Mouse (Mus musculus): Measurements from ENCODE around the gene Pcyox1.
"Not testable (repeated sequence)": the region's sequence is repeated elsewhere in the genome, so short reads cannot be mapped to it uniquely, and the experiment has no call there.

Pcyox1 gene

DNA sequence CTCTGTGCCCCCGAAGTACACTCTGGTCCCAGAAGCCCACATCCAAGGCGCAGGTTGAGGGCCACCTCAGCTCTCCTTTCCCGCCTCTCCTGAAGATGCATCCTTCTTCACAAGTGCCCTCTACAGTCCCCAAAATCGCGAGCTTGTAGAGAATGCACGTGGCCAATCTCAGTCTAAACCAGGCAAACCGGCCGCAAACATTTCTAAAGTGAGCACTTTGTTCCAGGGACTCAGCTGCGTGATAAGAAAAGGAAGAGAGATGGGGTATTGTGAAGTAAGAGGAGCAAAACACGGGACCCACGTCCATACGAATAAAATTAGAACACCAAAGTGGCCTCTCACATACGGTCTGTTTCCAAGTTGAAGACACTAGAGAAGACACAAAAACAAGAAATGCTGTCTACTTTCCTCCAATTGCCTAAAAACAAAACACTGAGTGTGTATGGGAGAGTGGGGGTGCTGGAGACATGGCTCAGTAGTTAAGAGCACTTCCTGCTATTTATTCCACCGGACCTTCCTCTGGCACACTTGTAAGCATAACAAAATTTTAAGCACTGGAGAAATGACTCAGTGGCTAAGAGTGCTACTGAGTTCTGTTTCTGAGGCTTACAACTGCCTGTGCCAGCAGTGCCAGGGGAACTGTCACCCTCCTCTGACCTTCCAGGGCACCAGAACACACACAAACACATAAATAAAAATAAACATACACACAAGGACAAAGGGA lies 465 bp upstream of the Pcyox1 start:
- DNase-seq (ENCODE audit: low spot score in 2 of 2), result no peak

DNA sequence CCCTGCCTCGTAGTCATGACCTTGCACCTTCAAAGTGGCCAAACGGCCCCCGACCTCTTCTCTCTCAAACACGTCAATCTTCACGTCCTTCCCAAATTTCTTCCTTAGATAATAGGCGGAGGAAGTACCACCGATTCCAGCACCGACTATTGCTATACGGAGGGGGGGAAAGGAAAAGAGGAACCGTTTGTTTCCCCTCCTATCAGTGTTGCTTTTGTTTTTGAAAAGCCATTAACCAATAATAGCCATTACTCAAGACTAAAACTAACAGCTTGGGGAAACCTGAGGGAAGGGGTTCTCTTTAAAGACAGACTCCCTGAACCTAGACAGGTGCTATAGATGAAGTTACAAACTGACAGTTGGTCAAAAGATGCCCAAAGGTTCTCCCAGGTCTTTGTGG lies 985 bp downstream of the Pcyox1 start:
- no peak for DNase-seq (ENCODE audit: low spot score in 2 of 2)

DNA sequence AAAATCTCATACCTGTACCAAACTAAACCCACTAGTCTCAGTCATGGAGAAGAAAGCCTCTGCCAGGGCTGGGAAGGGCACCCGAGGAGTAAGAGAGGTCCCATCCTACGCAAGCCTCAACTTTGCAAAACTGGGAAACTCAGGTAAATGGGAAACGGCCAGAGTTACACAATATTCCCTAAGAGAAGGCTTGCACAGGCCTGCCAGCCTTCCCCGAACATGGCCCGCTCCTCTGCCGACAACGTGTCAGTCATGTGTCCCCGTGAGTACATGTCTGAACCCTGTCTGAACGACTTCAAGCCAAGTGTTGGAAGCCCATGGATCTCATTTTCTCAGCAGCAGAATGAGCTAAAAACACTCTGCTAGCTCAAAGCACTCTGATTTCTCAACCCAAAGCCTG lies 1.9 kb downstream of the Pcyox1 start:
- DNase-seq (ENCODE audit: low spot score in 2 of 2), result no peak

DNA sequence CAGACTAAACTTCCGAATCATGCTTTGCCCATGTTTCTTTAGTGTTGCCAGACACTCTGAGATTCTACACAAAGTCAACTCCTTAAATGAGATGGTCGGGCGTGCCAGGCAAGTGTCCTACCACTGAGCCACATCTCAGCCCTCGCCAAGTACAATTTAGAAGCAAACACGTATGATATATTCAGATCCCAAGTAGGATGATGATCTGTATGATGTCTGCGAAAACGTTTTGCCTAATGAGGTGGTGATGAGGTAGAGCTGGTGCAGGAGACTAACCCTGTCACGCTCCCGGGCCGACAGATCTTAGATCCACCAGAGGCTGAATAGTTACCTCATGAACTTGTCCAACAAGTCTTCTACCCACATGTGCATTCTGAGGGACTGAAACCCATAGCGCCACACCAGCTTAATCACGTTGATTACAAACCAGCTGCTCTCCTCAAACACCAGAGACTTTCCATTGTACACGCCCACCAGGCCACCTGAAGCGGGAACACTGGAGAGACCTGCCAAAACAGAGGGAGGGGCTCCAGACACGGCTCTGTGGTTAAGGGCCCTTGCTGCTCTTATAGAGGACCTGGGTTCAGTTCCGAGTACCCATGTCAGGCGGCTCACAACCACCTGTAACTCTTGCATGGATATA lies 2.8 kb downstream of the Pcyox1 start:
- no peak for DNase-seq (ENCODE audit: low spot score in 2 of 2)

DNA sequence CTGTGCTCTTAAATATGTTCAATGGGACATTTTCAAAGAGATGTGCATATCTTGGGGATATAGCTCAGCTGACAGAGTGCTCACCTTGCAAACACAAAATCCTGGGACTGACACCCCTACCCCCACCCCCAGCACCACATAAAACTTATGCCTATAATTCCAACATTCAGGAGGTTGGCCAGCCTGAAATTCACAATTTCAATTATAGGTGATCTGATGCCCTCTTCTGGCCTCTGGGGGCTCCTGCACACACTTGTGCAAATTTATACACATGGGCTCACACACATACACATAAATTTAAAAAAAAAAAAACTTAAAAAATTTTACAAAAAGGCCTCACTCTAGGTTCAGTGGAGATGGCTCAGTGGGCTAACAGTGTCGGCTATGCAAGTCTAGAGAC lies 3.8 kb downstream of the Pcyox1 start:
- no peak for DNase-seq (ENCODE audit: low spot score in 2 of 2)

DNA sequence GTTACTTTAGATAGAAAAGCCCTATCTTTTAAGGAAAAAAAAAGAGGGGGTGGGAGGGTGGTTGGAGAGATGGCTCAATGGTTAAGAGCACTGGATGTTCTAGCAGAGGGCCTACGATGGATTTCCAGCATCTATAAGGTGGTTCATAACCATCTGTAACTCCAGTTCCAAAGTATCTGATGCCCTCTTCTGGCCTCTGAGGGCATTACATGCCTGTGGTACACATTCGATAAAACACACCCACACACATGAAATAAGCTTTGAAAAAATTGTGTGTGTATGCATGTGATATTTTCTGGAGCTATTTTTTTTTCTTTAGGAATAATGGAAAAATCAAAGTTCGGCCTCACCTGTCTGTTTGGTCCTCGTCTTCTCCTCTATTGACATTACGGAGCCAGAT lies 5.6 kb downstream of the Pcyox1 start:
- DNase-seq (ENCODE audit: low spot score in 2 of 2), result no peak

DNA sequence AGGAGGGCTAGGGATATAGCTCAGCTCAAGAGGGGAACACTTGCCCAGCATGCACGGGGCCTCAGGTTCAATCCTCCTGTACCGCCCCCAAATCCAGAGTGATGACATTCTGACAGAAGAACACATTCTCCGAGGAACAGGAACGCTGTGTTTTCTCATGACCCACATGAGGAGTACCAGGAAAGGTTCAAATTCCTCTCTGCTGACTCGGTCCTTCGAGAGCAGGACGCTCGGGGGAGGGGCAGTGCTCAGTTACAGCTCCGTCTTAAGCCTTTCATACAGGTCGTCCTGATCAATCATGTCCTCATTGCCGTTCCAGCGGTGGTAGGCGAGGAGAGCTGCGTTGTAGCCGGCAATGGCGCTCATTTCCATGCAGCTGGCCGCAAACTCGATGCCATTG lies 8.5 kb downstream of the Pcyox1 start:
- no peak for DNase-seq (ENCODE audit: low spot score in 2 of 2)

DNA sequence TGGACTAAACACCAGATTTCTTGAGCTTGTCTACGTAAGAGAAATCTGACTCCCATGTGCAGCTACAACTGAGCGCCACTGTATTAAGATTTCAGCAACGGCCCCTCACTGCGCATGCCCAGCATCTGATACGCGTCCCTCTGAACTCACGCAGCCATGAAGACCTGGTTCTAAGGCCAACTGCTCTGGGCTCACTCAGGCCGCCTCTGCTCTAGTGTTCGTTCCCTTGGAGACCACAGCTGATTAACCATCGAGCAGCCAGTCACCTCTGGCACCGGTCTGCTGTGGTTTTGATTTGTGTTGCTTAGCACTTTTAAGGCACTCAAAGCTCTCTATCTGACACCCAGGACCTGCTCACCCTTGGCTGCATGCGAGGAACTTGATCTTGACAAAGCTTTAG lies 9.6 kb downstream of the Pcyox1 start:
- no peak for DNase-seq (ENCODE audit: low spot score in 2 of 2)

DNA sequence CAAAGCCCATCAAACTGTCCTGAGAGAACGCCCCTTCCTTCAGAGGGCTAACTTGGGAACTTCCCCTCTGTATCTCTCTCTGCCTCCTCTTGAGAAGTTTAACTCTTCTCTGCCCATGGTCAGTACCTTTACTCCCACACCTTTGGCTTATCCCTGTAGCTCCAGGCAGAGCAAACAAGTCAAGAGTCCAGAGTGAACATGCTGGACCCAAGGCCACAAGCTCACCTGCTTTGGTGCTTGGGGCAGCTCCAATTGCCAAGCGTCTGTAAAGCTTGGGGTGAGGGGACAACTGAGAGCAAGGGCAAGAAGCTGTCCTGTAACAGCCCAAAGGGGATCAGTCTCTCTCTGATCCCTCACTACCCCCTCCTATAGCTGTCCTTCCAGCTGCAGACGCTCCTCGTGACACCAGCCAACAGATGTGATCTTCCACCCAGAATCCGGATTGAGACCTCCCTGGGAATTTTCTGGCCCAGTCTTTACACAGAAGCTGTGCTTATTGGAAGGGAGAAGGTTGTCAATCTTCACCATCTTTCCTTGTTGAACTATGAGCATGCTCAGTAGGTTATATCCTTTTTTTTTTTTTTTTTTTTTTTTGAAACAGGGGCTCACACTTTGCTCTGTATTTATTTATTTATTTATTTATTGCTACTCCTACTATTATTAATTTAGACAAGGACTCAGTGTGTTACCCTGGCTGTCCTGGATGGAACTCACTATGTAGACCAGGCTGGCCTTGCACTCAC lies 11.4 kb downstream of the Pcyox1 start:
- DNase-seq (ENCODE audit: low spot score in 2 of 2), result no peak

DNA sequence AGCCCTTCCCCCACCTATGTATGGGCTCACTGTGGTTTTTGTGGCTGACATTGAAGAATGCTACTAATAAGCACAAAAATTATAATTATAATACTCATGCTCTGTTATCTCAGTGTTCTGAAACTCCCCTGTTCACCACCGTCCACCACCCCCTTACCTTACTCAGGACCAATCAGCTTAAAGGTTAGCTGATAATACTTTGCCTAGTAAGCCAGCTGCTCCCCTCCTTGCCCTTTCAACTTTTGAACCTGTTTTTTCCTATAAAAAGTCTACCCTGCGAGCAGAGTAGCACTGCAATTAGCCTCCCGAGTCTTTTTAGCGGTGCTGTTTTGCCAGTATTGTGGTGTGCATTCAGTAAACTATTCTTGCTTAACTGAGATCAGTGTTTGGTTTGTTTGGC lies 12.3 kb downstream of the Pcyox1 start:
- DNase-seq (ENCODE audit: low spot score in 2 of 2), result no peak

DNA sequence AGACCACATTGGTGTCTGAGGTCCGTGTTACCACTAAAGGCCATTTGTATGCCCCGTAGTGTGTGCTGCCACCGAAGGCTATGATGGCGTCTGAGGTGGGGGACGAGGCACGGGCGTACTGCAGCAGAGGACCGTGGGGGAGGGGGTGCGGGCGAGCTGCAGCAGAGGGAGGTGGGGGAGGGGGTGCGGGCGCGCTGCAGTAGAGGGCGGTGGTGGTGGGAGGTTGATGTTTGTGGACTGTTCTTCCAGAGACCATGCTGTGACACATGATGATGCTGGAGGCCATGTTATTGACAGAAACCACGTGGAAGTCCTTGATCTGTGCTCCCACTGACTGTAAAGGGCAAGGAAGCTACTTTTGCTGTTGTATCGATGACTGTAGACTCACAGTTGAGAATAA lies 13.6 kb downstream of the Pcyox1 start:
- DNase-seq (ENCODE audit: low spot score in 2 of 2), result no peak

DNA sequence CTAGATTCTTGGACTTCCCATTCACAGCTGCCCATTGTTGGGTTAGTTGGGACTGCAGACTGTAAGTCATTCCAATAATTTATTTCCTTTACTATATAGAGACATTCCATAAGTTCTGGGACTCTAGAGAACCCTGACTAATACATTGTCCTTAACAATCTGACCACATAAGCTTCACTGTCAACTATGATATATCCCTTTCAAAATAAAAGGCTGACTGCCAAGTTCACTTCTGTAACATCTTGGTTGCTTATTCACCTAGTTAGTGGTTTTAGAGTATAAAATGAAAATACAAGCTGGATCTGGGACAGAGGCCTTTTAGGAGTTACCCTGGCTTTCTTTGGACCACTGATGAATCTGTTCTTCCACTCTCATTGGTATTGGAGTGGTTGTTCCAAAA lies 14.4 kb downstream of the Pcyox1 start:
- no peak for DNase-seq (ENCODE audit: low spot score in 2 of 2)

DNA sequence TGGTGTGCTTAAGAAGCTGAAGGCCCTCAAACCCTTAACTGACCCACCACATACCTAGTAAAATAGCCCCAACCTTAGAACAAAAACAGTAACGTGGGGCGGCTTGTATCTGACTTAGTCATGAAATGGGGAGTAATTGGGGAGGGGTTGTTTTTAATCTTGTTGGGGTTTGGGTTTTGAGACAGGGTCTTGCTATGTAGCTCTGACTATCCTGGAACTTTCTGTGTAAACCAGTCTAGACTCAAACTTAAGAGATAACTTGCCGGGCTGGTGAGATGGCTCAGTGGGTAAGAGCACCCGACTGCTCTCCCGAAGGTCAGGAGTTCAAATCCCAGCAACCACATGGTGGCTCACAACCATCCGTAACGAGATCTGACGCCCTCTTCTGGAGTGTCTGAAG lies 16.8 kb downstream of the Pcyox1 start:
- DNase-seq (ENCODE audit: low spot score in 2 of 2), result not testable (repeated sequence)

DNA sequence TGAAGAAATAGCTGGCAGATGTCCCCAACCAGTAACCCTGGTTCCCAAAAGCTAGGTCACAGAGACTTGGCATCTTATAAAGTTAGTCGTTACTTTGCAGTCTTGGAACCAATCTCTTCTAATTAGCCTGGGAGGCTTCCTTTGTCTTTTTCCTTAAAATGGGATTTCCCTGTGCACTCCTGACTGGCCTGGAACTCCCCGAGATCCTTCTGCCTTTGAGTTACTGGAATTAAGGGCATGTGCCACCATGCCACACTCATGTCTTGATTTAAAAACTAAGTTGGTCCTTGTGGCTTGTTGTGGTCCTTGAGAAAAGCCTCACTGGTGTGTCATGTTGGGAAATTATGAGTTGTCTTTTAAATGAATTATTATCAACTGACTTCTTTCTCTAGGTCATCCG lies 18.6 kb downstream of the Pcyox1 start:
- no peak for DNase-seq (ENCODE audit: low spot score in 2 of 2)

DNA sequence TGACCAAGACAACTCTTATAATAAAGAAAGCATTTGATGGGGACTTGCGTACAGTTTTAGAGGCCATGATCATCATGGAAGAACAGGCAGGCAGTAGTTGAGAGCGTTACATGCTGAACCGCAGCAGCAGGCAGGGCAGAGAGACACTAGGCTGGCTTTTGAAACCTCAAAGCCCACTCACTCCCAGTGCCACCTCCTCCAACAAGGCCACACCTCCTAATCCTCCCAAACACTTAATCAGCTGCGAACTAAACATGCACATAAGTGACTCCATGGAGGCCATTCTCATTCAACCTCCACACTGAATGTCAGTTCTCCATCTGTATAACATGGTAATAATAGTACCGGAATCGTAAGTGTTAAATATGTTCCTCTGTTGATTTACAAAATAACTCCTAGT lies 23.4 kb downstream of the Pcyox1 start:
- no peak for DNase-seq (ENCODE audit: low spot score in 2 of 2)

DNA sequence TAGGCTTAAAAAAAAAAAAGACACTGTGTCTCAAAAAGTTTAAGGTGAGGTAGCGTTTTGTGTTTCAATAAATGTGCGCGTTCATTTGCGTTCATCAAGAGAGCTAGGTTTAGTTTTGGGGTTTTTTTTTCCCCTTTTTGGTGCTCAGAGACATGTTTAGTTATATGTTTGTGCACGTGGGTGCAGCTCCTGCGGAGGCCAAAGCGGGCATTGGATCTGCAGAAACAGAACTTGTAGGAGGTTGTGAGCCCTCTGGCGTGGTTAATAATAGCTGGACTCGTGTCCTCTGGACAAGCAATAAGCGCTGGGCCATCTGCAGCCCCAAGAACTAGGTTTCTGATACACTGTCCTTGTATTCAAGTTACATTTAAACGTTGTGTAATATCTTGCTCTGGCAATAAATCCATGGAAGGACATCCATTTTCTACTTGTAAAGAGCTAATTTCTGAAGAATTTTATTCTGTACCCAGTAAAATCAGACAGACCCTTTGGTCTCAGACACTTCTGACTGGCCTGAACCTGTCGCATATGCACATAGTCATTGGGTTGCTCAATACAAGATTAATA lies 24.9 kb downstream of the Pcyox1 start:
- DNase-seq (ENCODE audit: low spot score in 2 of 2), result peak in 1 of 2 experiments; percentile 43

DNA sequence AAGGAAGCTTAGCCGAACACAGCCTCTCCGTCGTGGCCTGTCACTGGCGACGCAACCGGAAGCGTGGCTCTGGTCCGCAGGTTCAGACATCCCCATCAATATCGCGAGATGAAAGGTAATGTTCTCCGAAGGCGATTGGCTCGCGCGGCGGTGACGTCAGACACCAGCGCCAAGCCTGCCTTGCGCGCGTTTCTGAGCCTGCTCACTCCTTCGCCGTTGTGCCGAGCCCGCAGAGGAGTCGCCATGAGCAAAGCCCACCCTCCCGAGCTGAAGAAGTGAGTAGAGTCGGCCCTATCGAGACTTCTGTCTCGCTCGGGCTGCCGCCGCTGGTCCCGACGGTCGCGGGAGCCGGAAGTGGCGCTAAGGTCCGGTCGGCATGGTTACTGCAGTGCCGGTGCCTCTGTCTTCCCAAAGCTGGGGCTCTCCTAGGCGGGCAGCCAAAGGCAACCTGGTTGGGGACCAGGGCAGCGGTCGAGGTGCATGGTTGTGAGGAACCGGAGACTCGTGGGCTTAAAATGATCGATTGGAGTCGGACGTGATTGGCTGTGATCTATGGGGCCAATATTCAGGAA lies 25.5 kb downstream of the Pcyox1 start:
- peak; percentile 98 to 99 for DNase-seq (ENCODE audit: low spot score in 2 of 2)

DNA sequence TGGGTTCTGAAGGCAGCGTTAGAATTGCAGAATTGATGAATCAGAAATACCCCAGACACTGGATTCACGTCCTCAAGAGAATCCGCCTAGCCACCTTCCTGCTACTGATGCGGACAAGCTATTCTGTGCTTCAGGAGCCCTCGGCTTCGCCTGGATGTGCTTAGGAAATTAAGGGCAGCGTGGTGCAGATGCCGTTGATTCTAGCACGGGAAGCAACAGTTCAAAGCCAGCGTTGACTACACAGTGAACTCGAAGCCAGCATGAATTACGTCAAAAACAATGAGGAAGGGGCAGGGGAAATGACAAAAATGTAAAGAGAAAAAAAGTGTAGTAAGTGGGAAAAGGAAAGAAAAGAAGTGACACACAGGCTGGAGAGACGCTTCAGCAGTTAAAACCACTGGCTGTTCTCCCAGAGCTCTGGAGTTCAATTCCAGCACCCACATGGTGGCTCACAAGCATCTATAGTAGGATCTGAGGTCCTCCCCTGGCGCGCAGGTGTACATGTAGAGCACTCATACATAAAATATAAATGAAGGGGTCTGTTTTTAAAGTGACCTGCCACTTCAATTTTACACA lies 26.1 kb downstream of the Pcyox1 start, which contains the start of gene Snrpg:
Snrpg (plus strand) TSS at position 541 of the 576 bp plus-strand sequence.
- DNase-seq (ENCODE audit: low spot score in 2 of 2), result peak in 1 of 2 experiments; percentile 41

DNA sequence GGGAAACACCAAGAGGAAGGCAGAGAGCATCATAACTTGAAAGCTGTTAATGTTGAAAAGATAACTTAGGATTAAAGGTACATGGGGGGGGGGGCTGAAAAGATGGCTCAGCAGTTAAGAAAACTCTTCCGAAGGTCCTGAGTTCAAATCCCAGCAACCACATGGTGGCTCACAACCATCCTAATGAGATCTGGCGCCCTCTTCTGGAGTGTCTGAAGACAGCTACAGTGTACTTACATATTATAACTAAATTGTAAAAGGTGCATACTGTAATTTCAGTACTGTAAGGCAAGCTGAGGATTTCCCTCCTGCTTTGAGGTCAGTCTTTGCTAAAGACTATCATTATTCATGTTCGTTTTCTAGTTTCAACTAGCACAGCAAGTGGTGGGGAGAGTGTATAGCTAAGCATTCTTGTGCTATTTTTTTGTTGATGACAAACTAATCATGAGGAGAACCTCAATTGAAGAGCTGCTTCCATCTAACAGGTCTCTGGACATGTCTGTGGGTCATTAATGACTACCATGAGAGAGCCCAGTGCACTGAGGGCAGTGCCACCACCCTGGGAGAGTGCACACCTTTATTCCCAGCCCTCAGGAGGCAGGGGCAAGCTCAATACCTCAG lies 26.8 kb downstream of the Pcyox1 start:
- no peak for DNase-seq (ENCODE audit: low spot score in 2 of 2)

DNA sequence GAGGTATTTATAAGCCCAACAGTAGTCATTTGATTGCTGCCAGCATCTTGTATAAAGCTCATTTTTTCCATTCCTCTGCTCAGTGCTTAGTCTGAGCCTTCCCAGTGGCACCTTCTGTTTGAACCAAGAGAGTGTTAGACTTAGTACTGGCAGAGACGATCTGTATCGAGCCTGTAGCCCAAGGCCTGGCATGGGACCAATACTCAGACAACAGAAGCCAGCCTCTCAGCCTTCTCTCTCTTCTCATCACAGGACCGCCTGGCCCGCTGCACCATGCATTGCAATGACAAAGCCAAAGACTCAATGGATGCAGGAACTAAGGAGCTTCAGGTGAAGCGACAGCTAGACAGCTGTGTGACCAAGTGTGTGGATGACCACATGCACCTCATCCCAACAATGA lies 28.5 kb downstream of the Pcyox1 start:
- peak; percentile 57 to 62 for DNase-seq (ENCODE audit: low spot score in 2 of 2)

DNA sequence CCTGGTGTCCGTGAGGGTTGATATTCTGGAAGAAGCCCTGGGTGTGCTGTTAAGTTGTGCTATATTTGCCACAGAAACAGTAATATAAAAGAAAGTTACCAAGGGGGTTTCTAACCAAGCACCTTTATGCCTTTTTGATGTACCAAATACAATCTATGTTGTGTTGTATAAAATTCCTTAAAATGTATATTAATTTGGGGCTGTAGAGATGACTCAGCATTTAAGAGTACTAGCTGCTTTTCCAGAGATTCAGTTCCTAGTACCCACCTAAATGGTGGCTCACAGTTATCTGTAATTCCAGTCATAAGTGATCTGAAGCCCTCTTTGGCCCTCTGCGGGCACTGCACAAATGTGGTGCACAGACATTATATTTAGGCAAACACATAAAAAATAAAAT lies 30.1 kb downstream of the Pcyox1 start:
- DNase-seq (ENCODE audit: low spot score in 2 of 2), result no peak
